Mouse (Mus musculus) hindbrain, postnatal 0 days (tissue): ENCODE results near the gene Usp33. TPM values are rescaled to one million over a fixed set of nuclear protein-coding genes. Genes with fewer than 3 reads are reported as not detected.

Experiments used
- ATAC-seq: fragments of 200-750 bp; cut with Nextera tagmentation; 2 replicates; pipeline ENCODE4 v1.8.0; 2017; ENCODE audit warnings: mild to moderate bottlenecking, moderate TSS enrichment, moderate library complexity
- DNase-seq: peaks from one replicate; pipeline ENCODE4 v3.0.0-alpha.2; 2015; ENCODE audit warnings: low spot score
- H3K27ac ChIP-seq: fragments of 300-500 bp; sonication (generic); 2 replicates; pipeline ENCODE4 v1.5.1; 2014; ENCODE audit warnings: mild to moderate bottlenecking
- H3K27me3 ChIP-seq: fragments of 300-500 bp; sonication (generic); 2 replicates; pipeline ENCODE4 v1.6.1; 2014; ENCODE audit warnings: low read length, mixed read lengths; ENCODE audit not compliant: insufficient read depth
- H3K36me3 ChIP-seq: fragments of 300-500 bp; sonication (generic); 2 replicates; pipeline ENCODE4 v1.6.1; 2014; ENCODE audit warnings: low read length, mixed read lengths; ENCODE audit not compliant: insufficient read depth
- H3K4me1 ChIP-seq: fragments of 300-500 bp; sonication (generic); 2 replicates; pipeline ENCODE4 v1.6.1; 2014; ENCODE audit warnings: antibody characterized with exemption, low read length, mixed read lengths; ENCODE audit not compliant: insufficient read depth
- H3K4me2 ChIP-seq: fragments of 300-500 bp; sonication (generic); 2 replicates; pipeline ENCODE4 v1.6.1; 2014; ENCODE audit warnings: low read depth, mild to moderate bottlenecking, low read length, moderate library complexity, mixed read lengths
- H3K4me3 ChIP-seq: fragments of 300-500 bp; sonication (generic); 2 replicates; pipeline ENCODE4 v1.5.1; 2014; ENCODE audit warnings: low read length
- H3K9ac ChIP-seq: fragments of 300-500 bp; sonication (generic); replicated peaks from 2 replicates; pipeline ENCODE4 v1.6.1; 2014; ENCODE audit warnings: mild to moderate bottlenecking, low read length, moderate library complexity, mixed read lengths
- H3K9me3 ChIP-seq: fragments of 300-500 bp; sonication (generic); 2 replicates; pipeline ENCODE4 v1.6.1; 2016; ENCODE audit warnings: low read length, mixed read lengths
- CTCF ChIP-seq: IDR thresholded peaks from 2 replicates; pipeline ENCODE4 v1.5.1; 2016; ENCODE audit warnings: antibody characterized with exemption, control low read depth, low read depth
- WGBS: fragments of 180-500 bp; shearing (Covaris S2); extraction: QIAGEN DNeasy Blood & Tissue Kit; methylation state at CpG from one replicate; pipeline ENCODE4 v1.1.7; 2014; 5-methylcytosine and 5-hydroxymethylcytosine counted together
- polyA plus RNA-seq: library from polyadenylated mRNA; unstranded; fragments of >200 nt; fragmentation: Nextera tagmentation; extraction: Ambion mirVana; gene quantifications from 2 replicates; pipeline ENCODE4 v1.2.1, GENCODE M21; 2015
- total RNA-seq: library from RNA; depleted of rRNA; stranded (reverse); fragments of >200 nt; gene quantifications from 2 replicates; pipeline ENCODE4 v1.2.3, GENCODE M21; 2014

Usp33 gene
- total and polyA plus RNA-seq, 2 experiments from 2014 or later, result 51.5 to 64.8 TPM

- DNase-seq, result peak; percentile 95
- no peaks in the 10 kb centered on the region for H3K27me3 ChIP-seq
- H3K4me3 ChIP-seq, result peak within 1 kb of the TSS; percentile 77
- H3K4me2 ChIP-seq, result peak within 1 kb of the TSS; percentile 62
- no peaks in the 10 kb centered on the region for H3K9me3 ChIP-seq
- H3K27ac ChIP-seq, result peak within 1 kb of the TSS; percentile 99
- H3K36me3 ChIP-seq, result peaks cover 6% of the 10 kb centered on the region; the same call in 1 of the 2 replicates
- peak; percentile 57 for TF ChIP-seq CTCF
- ATAC-seq, result peak; percentile 94
- H3K9ac ChIP-seq, result peak within 1 kb of the TSS; percentile 87
- peaks cover 6% of the 10 kb centered on the region; the same call in 1 of the 2 replicates for H3K4me1 ChIP-seq
- 1% methylated on average over 81 of the region's 108 CpGs for WGBS
These were observed 49.3 kb downstream of the Usp33 start, which contains the start of gene Zzz3 for GRCm38 (mm10) chr3:152395350-152396277. Gene Zzz3 (plus strand): TSS chr3:152395473.

- Histone ChIP-seq H3K9ac (peak overlapping the region; percentile 87), H3K9me3 (no peaks in the 10 kb centered on the region), H3K4me1 (peaks cover 6% of the 10 kb centered on the region; the same call in 1 of the 2 replicates), H3K4me3 (peak overlapping the region; percentile 77), H3K36me3 (peaks cover 2% of the 10 kb centered on the region; the same call in 1 of the 2 replicates), H3K27ac (peak overlapping the region; percentile 99), H3K4me2 (peak overlapping the region; percentile 62), H3K27me3 (no peaks in the 10 kb centered on the region)
- ATAC-seq (peak; percentile 94), DNase-seq (peak; percentile 98)
- WGBS, result under 1% methylated on average over 48 of the region's 102 CpGs
- 0 out of 2 replicates have a peak, but pooled peaks have one; percentile 11 for TF ChIP-seq CTCF
These were observed 50.2 kb downstream of the Usp33 start for GRCm38 (mm10) chr3:152396278-152396987.

GRCm38 (mm10) chr3:152396988-152397314 is 50.7 kb downstream of the Usp33 start:
- no peak for TF ChIP-seq CTCF
- DNase-seq (no peak), ATAC-seq (no peak)
- H3K9me3 ChIP-seq, result no peaks in the 10 kb centered on the region
- peak overlapping the region; percentile 87 for H3K9ac ChIP-seq
- under 1% methylated on average over 10 of the region's 10 CpGs for WGBS
- peak overlapping the region; percentile 77 for H3K4me3 ChIP-seq
- H3K4me1 ChIP-seq, result peaks cover 6% of the 10 kb centered on the region; the same call in 1 of the 2 replicates
- H3K4me2 ChIP-seq, result peak overlapping the region; percentile 62
- H3K27me3 ChIP-seq, result no peaks in the 10 kb centered on the region
- no peaks in the 10 kb centered on the region for H3K36me3 ChIP-seq
- H3K27ac ChIP-seq, result peak overlapping the region; percentile 99

- Histone ChIP-seq H3K4me1 (peaks cover 6% of the 10 kb centered on the region; the same call in 1 of the 2 replicates), H3K27me3 (no peaks in the 10 kb centered on the region), H3K27ac (peak overlapping the region; percentile 99; the same call in 1 of the 2 replicates), H3K9ac (peak overlapping the region; percentile 87), H3K4me3 (peak overlapping the region; percentile 77), H3K4me2 (peak overlapping the region; percentile 62), H3K9me3 (no peaks in the 10 kb centered on the region), H3K36me3 (no peaks in the 10 kb centered on the region)
- ATAC-seq (no peak), DNase-seq (no peak)
- TF ChIP-seq CTCF, result no peak
- WGBS, result 52% methylated on average over 9 of the region's 9 CpGs
These were observed 51.2 kb downstream of the Usp33 start for GRCm38 (mm10) chr3:152397335-152397940.

GRCm38 (mm10) chr3:152400441-152400840 is 54.2 kb downstream of the Usp33 start:
- no peaks in the 10 kb centered on the region for H3K9me3 ChIP-seq
- no peaks in the 10 kb centered on the region for H3K27me3 ChIP-seq
- peaks cover 6% of the 10 kb centered on the region; the same call in 1 of the 2 replicates for H3K4me1 ChIP-seq
- H3K4me2 ChIP-seq, result no peak overlapping the region
- no peak overlapping the region for H3K27ac ChIP-seq
- no peak overlapping the region for H3K9ac ChIP-seq
- WGBS, result 91% methylated on average over 5 of the region's 5 CpGs
- H3K36me3 ChIP-seq, result no peaks in the 10 kb centered on the region
- DNase-seq (no peak), ATAC-seq (no peak)
- no peak overlapping the region for H3K4me3 ChIP-seq
- TF ChIP-seq CTCF, result no peak

- DNase-seq, result no peak
- TF ChIP-seq CTCF, result no peak
- Histone ChIP-seq H3K9ac (no peak overlapping the region), H3K36me3 (no peaks in the 10 kb centered on the region), H3K4me1 (peaks cover 6% of the 10 kb centered on the region; the same call in 1 of the 2 replicates), H3K27me3 (no peaks in the 10 kb centered on the region), H3K27ac (no peak overlapping the region), H3K4me3 (no peak overlapping the region), H3K4me2 (no peak overlapping the region), H3K9me3 (no peaks in the 10 kb centered on the region)
- ATAC-seq, result no peak
- 86% methylated on average over 3 of the region's 3 CpGs for WGBS
These were observed 54.6 kb downstream of the Usp33 start for GRCm38 (mm10) chr3:152400875-152401274.
